Mouse (Mus musculus) mouse embryonic stem cell (cell line): ENCODE data around the gene 4930558K02Rik.

Experiments
- in situ Hi-C, 2 experiments: fragments of 300-500 bp; cut with MboI; formaldehyde crosslinking; loops; 1 replicate in 1 of 2; 3 replicates in 1 of 2; pipeline ENCODE4 v1.14.3; 2019 to 2020; ENCODE audit warnings: low sequenced_read_pairs in 2 of 2, low pct_unique_long_range_greater_than_20kb in 1 of 2, mixed read lengths in 1 of 2; ENCODE audit not compliant: unreplicated experiment in 1 of 2

Gene 4930558K02Rik

DNA sequence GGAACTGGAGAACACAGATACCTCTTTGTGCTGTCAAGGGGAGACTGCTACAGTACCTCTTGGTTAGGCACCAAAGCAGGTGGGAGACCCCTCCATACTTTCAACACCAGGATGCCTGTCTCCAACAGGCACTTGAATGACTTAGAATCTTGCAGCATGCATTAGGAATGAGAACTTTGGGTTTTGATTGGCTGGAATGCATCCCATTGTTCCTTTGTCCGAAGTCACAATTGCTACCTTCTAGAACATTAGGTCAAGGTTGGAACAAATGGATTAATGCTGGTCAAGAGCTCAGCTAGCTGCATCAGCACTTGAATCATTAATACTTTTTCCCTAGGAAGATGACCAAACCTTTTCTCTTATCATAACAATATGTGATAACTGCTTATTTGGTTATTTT, at the start of gene 4930558K02Rik:
TSS of gene 4930558K02Rik (minus strand) at position 101 of the 400 bp plus-strand sequence.
- in situ Hi-C loops = loop anchor here in 1 of 2 experiments (10.0 to 25.0 kb wide), 2 partner anchors 235 to 333 kb away; no protein-coding TSS in a partner anchor

DNA sequence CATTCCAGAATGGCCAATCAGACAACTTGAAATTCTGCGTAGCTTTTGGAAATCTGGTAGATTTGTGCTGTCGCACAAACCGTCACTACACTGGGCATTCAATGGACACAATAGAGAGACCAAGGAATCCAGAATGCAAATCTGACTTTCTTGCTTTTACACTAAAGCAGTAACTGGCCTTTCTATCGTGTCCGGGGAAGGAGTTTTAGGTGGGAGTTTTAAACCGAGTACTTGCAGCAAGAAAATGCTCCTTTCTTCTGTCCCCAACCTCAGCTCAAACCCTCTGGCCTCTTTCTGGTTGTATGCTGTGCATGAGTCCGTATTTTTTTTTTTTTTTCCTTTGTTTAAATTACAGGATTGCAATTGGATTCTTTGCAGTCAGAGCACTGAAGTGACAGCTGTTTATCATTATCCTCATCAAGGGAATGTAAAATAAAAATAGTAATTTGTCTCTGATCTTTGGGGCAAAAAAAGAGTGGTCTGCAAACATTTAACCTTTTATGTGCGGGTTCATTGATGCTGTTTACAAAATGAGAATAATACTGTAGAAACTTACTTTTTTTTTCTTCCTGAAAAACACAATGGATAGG, 44.3 kb upstream of the 4930558K02Rik start:
- in situ Hi-C loops = no loop called here

DNA sequence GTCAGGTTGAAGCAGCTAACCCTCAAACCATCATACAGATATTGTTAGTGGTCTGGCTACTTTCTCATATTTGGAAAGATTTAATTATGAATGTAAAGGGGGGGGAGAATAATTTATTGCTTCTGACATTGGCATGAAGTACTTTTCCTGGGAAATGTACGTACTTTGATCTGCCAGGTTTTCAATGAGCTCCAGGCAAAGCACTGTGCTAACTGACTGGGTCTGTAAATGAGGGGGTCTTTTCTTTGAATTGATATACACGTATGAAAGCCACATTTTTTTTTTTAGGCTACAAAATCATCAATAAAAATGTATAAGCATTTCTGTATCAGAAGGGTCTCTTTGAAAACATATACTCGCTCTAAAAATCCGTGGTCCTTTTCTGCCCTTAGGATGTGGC, 41.3 kb upstream of the 4930558K02Rik start:
- in situ Hi-C loops = no loop called here

DNA sequence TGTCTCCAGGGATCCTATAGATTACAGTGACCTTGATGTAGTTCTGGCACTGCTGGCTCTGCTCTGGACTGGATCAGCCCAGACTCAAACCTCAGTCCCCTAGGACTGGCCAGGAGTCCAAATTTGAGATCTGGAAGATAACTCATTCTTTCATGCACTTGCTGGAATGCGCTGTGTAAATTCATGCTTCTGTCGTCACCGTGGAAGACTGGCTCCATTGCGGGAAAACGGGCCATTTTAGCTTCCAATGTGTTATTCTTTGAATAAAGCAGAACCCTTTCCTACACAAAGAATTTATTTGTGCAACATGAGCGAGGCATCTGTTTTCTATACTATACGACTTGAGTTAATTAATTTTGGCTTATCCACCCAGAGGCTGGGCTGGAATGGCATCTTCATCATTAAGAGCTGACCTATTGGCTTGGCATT, 40.9 kb upstream of the 4930558K02Rik start:
- in situ Hi-C loops = no loop called here

- in situ Hi-C loops = no loop called here
Measured at GRCm38 (mm10) chr1:162018601-162018977, 39.2 kb upstream of the 4930558K02Rik start.

DNA sequence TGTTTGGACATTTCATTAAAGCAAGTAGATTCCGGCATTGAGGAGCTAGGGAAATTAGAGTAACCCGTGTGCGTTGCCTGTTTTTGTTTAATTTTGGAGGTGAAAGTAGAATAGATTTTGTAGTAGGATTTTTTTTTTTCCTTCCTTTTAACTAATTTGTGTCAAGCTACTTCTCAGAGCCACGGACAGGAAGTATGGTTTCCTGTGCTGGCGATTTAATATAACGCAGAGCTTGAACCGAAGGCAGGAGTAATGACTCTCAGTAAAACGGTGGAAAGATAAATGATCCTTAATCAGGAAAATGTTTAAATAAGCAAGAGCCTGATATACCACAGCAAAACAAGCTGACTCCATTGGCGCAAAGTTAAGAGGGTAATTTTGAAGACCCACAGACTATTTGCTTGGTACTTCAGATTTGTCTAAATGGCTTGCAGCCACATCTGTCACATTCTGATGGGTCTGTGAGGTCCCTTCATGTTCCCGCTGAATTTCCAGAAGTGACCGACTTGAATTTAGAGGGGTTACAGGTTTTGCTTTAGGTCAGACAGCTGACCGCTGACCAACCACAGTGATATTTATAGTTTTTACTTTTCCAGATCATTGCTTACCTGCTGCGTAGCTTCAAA, 38.7 kb upstream of the 4930558K02Rik start:
- in situ Hi-C loops = no loop called here

GRCm38 (mm10) chr1:162016982-162017381, 37.5 kb upstream of the 4930558K02Rik start:
- in situ Hi-C loops = no loop called here

DNA sequence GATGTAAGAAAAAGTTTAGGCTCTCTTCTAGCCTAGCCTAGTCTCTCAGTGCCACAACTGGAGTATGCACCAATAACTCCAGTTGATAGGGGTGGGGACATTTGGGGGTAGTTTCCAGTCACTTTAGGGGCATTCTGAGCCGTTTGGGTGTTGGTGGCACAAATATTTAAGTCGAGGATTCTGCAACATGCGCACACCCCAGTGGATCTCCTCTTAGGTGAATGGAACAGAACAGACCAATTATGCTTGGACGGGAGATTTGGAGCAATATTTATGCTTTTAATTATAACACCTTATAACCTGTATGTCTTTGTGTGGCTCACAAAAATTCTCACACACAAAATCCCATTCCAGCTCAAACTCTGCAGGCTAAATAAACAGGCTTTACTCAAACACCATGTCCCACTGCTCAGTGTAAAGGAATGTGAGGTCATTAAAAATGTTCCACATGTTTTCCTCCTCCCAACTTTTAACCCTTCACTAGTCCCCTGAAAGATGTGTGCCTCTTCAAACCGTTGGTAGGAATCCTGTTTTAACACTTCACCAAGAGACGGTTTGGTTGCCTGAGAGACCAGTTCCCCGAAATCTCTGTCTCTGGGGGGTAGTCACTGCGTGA, 35.9 kb upstream of the 4930558K02Rik start:
- in situ Hi-C loops = no loop called here

DNA sequence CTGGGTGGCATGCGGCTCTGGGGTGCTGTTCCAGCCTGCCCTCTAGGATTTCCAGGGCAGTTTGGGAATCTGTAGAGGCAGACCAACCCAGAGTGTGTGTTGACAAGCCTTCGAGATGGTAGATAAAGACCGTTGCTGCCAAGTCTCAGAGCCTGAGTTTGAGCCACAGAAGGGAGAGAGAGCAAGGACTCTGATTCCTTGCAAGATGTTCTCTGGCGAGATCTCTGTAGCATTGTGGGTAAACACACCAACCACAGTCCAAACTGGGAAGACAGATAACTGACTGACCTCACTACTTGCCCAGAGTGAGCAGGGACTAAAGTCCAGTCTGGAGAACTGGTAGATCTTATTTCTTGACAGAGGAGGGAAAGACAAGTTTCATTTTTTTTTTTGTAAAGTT, 34.1 kb upstream of the 4930558K02Rik start:
- in situ Hi-C loops = no loop called here

GRCm38 (mm10) chr1:162011523-162012245, 32.2 kb upstream of the 4930558K02Rik start:
- in situ Hi-C loops = no loop called here

DNA sequence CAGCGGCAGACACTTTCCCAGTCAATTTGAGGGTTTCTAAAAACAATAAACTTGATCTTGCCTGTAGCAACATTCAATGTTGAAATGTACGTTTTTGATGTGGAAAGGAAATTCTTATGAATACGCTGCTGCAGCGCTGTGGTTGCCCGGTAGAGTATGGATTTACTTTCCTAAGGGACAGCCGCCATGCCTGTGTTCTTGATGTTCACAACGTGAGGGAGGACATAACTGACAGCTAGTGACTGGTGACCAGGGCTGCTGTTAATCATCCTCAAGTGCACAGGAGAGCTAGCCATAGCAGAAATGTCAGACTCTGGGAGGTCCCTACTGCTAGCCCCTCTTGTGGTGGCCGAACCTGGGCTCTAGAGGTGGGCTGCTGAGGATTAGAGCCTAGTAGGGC, 29.6 kb upstream of the 4930558K02Rik start:
- in situ Hi-C loops = loop anchor here in 1 of 2 experiments (10.0 kb wide), 1 partner anchor 306 kb away; no protein-coding TSS in a partner anchor

DNA sequence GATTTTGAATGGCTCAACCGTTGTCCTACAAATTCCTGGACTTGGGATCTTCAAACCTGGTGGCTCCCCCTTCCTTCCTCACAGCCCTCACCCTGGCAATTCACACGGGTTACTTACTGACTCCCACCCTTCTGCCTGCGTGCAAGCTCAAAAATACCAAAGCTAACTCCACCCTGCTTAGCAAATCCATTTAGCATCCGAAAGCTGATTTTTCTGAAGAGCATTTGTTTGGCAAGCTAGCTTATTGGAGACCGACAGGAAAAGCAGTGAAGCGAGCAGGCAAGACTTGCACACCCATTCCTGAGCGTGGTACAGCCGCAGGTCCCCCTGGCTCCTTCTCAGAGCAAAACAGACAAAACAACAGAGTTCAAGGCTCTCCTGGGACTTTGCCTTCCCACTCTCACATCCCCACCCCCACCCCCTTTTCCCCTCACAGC, 29.2 kb upstream of the 4930558K02Rik start:
- in situ Hi-C loops = loop anchor here in 1 of 2 experiments (10.0 kb wide), 1 partner anchor 306 kb away; no protein-coding TSS in a partner anchor

DNA sequence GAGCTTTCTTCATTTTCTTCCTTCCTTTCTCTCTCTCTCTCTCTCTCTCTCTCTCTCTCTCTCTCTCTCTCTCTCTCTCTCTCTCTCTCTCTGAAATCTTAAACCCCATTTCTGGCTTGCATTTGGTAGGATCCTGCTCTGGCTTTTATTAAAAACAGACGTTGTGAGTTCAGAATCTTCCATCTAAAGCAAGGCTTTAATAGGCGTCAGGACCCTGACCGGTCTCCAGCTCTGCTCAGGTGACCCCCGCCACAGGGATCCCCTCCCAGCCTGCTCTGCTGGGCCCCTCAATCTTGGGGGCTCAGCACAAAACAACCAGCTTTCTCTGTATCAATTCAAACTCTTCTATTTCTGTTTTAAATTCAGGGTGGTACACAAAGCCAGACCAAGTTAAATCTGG, 28.8 kb upstream of the 4930558K02Rik start:
- in situ Hi-C loops = loop anchor here in 1 of 2 experiments (10.0 kb wide), 1 partner anchor 307 kb away; no protein-coding TSS in a partner anchor

DNA sequence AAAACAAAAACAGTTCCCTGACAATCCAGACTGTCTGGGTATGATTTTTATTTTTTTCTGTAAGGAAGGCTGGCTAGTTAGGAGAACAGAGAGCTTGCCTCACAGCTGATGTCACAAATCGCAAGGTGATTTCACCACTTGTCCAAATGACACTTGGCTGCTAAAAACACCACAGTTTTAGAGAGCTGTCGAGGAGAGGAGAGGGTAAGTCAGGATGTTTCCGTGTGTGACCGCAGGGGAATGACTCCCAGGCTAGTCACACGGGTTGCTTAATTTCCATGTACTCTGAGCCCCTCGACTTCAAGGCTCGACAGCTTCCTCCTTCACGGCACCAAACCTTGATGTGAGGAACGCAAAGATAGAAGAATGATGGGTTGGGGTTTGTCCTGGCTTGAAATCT, 26.7 kb upstream of the 4930558K02Rik start:
- in situ Hi-C loops = loop anchor here in 1 of 2 experiments (10.0 kb wide), 1 partner anchor 309 kb away; no protein-coding TSS in a partner anchor

GRCm38 (mm10) chr1:162004821-162005770, 25.7 kb upstream of the 4930558K02Rik start:
- in situ Hi-C loops = loop anchor here in 1 of 2 experiments (10.0 kb wide), 1 partner anchor 310 kb away; no protein-coding TSS in a partner anchor

GRCm38 (mm10) chr1:162004518-162004780, 25.0 kb upstream of the 4930558K02Rik start:
- in situ Hi-C loops = loop anchor here in 1 of 2 experiments (10.0 kb wide), 1 partner anchor 310 kb away; no protein-coding TSS in a partner anchor

DNA sequence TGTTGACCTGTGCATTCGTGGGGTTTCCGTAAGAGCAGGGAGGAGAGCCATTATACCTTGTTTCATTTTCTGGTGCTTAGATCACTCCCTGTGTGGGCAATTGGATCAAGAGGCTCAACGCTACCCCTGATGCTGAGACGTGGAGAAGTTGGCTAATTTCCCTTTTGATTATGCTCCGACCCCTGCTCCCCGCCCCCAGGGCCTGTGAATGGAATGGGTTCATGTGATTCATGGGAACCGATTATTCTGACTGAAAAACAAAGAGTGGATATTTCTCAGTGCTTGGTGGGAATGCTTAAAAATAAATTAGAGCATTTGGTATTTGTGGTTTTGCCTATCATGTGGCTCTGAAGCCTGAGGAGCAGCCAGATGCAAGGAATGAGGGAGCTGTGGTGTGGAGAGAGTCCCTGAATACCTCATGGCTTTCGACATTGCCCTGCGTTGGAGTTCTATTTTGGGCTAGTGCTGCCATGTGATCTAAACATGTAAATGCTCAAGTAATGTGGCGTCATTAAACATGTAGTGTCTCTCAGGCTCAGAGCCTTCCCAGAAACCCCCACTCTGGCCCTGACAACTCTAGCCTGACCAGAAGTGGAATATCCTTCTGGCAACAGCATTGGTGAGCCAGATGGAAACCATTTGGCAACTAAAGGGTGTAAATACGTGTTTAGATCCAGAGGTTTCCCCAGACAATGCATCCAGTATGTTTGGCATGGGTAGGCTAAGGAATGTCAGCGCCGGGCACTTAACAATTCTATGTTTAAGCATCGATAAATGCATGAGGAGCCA, 24.5 kb upstream of the 4930558K02Rik start:
- in situ Hi-C loops = loop anchor here in 1 of 2 experiments (10.0 kb wide), 1 partner anchor 311 kb away; no protein-coding TSS in a partner anchor
